Mouse (Mus musculus) c-Kit-positive CD71-positive TER-119-negative erythroid progenitor cells, embryonic 14.5 days (primary cell): ENCODE measurements around the gene Parva.

Source experiments
- DNase-seq: peaks from one replicate; pipeline ENCODE4 v3.0.0-alpha.2; 2013; ENCODE audit warnings: low read depth

Parva gene

DNA sequence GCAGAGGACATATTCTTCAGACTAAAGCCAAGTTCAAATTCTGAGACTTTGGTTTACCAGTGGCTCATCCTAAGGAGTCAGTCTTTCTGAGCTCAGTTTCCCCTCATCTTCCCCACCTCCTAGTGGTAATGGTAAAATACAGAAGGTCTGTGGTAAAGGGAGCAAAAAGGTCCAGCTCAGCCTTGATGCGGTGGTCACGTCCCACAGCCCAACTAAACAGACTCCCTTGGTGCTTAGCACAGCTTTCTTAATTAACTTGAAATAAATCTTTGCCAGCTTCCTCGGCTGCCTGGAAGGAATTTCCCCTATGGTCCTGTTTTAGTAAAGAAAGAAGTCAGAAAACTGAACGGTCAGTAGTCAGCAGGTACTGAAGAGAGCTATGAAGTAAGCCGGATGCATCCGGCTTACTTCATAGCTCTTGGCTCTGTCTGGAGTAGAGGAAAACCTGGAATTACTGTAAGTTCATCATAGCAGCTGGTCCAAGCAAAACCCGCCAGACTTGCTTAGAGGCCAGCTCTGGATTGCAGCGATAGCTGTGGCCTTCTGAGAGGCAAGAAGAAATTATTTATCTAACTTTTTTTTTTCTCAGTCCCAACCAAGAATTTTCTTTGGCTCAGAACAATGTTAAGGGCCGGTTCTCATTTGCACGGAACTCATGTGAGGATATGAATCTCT lies 176.3 kb downstream of the Parva start:
- no peak for DNase-seq

- DNase-seq = no peak
These were observed 176.9 kb downstream of the Parva start for GRCm38 (mm10) chr7:112604209-112604608.

- DNase-seq = no peak
These were observed 186.9 kb downstream of the Parva start for GRCm38 (mm10) chr7:112614046-112614790.

- DNase-seq = no peak
These were observed 187.7 kb downstream of the Parva start for GRCm38 (mm10) chr7:112614791-112615668.

DNA sequence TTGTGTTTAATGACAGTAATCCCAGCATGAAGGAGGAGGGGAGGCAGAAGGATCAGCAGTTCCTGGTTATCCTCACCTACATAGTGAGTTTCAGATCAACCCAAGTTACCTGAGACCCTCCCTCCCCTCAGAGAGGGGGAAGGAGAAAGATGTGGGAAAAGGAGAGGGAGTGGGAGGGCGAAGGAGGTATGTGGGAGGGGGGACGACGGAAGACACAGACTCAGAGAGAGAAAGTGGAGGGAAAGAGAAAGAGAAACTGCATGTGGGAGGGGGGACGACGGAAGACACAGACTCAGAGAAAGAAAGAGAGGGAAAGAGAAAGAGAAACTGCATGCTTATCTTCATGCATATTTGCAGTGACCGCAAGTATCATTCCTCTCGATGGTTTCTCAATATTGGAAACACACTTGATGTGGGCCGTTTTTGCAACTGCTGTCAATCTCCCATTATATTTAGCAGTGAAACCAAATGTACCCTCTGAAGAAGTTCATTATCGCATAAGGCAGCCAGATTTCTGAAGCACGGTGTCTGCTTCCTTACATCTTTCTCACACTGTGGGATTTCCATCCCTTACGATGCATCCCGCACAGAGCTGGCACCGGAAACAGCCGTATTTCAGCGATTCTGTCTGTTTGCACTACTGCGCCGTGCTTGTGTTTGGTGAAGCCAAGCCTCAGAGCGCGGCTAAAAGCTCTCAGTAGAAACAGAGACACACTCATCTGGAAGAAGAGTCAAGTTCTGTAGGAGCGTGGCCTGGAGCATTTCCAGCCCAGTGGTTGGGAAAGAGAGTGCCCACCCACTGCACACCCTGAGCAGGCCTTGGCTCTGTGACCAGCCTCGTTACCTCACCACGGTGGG lies 193.2 kb downstream of the Parva start:
- DNase-seq = no peak

GRCm38 (mm10) chr7:112627481-112627880 lies 200.2 kb downstream of the Parva start:
- DNase-seq = no peak

DNA sequence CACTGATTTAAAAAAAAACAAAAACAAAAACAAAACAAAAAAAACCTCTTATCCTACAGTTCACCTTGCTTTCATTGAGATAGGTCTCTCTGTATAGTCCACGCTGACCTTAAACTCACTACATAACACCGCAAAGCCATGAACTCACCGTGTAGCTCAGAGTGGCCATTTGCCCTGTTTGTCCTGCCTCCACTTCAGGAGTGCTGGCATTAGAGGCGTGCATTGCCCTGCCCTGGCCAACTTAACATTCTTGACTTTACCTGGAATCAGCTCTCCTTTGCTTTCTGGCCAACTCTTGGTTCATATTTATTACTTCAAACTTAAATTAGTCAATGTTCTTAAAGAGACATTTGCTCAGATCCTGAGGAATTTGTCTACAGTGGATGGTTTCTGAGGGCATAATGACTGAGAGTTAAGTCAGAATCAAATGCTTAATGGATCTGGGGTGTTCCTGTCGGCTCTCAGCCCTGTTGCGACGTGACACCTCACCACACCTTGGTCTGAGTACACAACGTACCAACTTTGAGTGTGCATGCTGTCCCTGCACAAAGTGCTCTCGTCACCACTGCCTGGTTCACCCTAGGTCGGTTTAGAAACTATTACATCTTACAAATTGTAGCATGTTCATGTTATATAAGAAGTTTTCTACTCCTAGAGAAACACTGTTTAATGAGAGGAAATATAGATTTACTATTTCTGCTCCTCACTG lies 207.4 kb downstream of the Parva start:
- no peak for DNase-seq

DNA sequence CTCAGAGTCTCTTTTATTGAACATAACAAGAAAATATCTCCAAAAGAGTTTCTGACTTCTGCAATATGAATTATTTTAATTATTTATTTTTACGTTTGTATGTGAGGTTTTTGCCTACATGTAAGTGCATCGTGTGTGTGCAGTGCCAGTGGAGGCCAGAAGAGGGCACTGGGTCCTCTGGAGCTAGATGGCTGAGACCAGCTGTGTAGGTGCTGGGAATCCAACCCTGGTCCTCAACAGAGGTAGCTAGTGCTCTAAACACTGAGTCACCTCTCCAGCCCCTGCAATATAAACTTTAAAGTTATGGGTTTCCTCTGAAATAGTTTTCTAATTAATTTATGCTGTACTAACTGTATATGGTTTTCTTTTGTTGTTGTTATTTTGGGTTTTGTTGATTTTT lies 208.6 kb downstream of the Parva start:
- no peak for DNase-seq
